Mouse (Mus musculus) stomach, postnatal 0 days (tissue): ENCODE data around the gene Myo15b.

Experiments
- CTCF ChIP-seq: IDR thresholded peaks from 2 replicates; pipeline ENCODE4 v1.5.1; 2016; ENCODE audit warnings: antibody characterized with exemption, low read depth, mild to moderate bottlenecking, moderate library complexity
- EP300 ChIP-seq: optimal IDR thresholded peaks from 2 replicates; pipeline ENCODE3; 2016; ENCODE audit warnings: antibody characterized with exemption

- TF ChIP-seq CTCF, result no peak
- no peak for TF ChIP-seq EP300
These were observed 63.8 kb downstream of the Myo15b start for GRCm38 (mm10) chr11:115921986-115922385.
